Mouse (Mus musculus): Measurements from ENCODE around the gene Gm45062.

Gene Gm45062

GRCm38 (mm10) chr6:8416802-8417569, 157.7 kb downstream of the Gm45062 start:
- no peak for DNase-seq (ENCODE audit: low spot score)

- no peak for DNase-seq (ENCODE audit: low spot score)
Measured at GRCm38 (mm10) chr6:8419485-8420186, 160.4 kb downstream of the Gm45062 start.

- no peak for DNase-seq (ENCODE audit: low spot score)
Measured at GRCm38 (mm10) chr6:8420187-8420503, 160.9 kb downstream of the Gm45062 start.

DNA sequence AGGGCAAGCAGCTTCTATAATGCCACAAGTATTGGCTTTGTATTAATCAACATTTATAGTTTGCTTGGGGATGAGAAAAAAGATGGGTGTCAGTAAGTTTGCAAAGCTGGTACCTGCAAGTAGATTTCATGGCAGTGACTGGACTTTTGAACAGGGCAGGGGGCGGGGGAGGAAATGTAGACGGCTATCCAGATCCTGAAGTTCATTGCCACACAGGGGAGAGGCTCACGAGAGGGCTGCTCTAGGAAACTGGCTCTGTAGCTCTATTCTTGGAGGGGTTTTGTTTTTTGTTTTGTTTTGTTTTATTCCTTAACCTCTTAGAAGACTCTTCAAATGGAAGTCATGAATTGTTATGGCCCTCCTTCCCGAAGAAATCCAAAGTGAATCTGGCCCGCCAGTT, 162.2 kb downstream of the Gm45062 start:
- DNase-seq (ENCODE audit: low spot score) = no peak

DNA sequence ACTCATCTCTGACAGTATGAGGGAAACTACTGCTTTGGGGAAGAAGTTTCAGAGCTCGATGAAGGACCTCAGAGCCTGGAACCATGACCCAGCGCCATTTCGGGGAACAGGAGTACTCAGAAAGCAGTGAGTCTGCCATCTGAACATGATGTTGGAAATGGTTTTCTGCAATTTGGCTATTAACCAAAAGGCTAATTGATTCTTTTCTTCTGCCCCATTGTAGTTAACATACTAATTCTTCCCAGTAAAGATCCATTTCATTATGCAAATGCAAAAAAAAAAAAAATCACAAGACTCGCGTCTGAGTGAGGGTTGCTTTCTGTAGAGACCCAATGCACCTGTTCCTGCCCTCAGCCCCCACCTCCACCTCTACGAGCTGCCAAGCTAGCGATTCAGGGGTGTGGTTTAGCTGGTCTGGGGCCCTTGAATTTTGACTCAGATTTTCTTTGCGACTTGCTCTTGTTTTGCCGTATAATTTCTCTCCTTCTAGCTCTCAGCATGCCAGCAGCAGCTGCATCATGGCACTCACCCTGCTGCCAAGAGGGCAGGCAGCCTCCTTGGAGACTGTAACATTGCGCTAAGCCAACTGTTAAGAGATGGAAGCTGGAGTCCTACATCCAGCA, 162.8 kb downstream of the Gm45062 start:
- DNase-seq (ENCODE audit: low spot score) = peak; percentile 34

GRCm38 (mm10) chr6:8423142-8423541, 163.9 kb downstream of the Gm45062 start:
- no peak for DNase-seq (ENCODE audit: low spot score)

DNA sequence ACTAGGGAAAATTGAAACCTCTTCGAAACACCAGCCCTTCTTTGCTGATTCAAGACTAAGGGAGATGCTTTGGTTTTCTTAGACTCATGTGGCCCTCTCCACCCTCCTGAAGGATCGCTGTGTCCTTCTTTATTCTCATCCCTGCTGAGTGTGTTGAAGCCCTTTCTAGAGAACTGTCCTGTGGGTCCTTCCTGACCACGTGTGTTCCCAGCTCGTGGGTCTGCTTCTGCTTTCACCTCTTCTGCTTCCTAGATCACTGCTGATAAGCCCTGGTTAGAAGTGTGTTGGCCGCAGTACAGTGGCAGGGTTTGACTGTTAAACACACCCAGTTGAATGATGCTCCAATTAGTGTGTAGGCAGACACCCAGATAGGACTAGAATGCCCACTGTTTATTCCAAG, 168.4 kb downstream of the Gm45062 start:
- no peak for DNase-seq (ENCODE audit: low spot score)

DNA sequence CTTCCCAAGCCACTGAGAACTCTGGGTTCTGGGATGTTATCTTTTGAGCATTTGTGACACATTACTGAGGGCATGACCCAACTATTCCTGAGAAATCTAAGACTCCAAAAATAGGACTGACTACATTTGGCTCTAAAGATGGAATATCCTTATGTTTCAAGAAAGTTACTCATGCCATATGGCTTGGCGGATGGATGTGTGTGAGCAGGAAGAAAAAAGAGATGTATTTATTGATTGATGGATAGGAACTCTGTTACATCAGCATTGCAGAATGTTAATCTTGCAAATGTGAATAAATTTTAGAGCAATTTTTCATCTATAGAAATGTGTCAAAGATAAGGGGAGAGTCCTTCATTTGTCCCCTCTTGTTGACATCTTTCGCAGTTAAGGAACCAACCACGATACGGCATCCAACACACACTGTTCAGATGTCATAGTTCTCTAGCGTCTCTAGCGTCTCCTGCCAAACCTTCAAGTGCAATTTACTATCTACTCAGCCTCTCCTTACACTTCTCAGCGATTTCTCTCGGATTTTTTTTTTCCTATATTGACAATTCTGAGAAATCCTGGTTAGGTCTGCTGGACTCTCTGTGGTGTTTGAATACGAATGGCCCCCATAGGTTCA, 171.5 kb downstream of the Gm45062 start:
- DNase-seq (ENCODE audit: low spot score) = no peak

GRCm38 (mm10) chr6:8433179-8433578, 173.9 kb downstream of the Gm45062 start:
- DNase-seq (ENCODE audit: low spot score) = no peak

- DNase-seq (ENCODE audit: low spot score) = no peak
Measured at GRCm38 (mm10) chr6:8437937-8438336, 178.7 kb downstream of the Gm45062 start.

GRCm38 (mm10) chr6:8441814-8442213, 182.6 kb downstream of the Gm45062 start:
- no peak for DNase-seq (ENCODE audit: low spot score)

DNA sequence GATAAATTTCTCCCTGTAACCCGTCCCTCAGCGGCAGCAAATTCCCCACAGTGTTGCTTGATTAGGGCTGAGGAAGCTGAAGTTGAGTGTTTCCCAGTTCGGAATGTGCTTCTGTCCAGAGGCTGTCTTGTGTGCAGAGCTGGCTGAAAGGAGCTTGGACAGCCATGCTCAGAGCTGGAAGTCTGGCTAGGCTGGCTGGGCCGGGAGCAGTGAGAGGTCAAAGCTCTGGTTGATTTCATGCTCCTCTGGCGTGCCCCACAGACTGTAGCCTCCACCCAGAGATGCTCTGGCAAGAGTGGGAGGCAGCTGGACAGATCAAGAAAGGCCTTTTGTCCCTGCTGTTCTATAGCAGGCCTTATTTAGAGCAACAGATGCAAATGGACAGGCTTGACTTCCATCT, 187.5 kb downstream of the Gm45062 start:
- DNase-seq (ENCODE audit: low spot score) = peak; percentile 64

- no peak for DNase-seq (ENCODE audit: low spot score)
Measured at GRCm38 (mm10) chr6:8455599-8455998, 196.3 kb downstream of the Gm45062 start.

- no peak for DNase-seq (ENCODE audit: low spot score)
Measured at GRCm38 (mm10) chr6:8458596-8458995, 199.3 kb downstream of the Gm45062 start.

DNA sequence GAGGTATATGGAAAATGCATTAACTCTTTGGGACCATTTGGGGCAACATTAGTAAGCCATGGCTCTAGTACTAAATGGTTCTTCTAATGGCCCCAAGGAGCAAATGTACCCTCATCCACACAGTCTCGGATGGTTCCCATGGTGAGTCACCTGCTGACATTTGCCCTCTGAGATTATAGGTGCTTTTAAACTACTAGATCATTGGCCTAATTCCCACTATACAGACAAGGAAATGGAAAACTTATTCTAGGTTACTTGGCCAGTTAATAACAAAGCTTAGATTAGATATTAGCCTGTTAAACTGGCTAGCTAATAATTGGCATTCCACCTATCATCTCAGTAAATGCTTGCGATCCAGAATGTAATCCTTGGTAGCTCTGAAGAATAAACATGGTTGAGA, 203.2 kb downstream of the Gm45062 start:
- DNase-seq (ENCODE audit: low spot score) = no peak

GRCm38 (mm10) chr6:8465388-8465787, 206.1 kb downstream of the Gm45062 start:
- no peak for DNase-seq (ENCODE audit: low spot score)

GRCm38 (mm10) chr6:8465985-8466384, 206.7 kb downstream of the Gm45062 start:
- no peak for DNase-seq (ENCODE audit: low spot score)

- no peak for DNase-seq (ENCODE audit: low spot score)
Measured at GRCm38 (mm10) chr6:8467667-8468337, 208.6 kb downstream of the Gm45062 start.

GRCm38 (mm10) chr6:8469918-8470317, 210.7 kb downstream of the Gm45062 start:
- DNase-seq (ENCODE audit: low spot score) = no peak

GRCm38 (mm10) chr6:8472125-8472524, 212.9 kb downstream of the Gm45062 start:
- no peak for DNase-seq (ENCODE audit: low spot score)

DNA sequence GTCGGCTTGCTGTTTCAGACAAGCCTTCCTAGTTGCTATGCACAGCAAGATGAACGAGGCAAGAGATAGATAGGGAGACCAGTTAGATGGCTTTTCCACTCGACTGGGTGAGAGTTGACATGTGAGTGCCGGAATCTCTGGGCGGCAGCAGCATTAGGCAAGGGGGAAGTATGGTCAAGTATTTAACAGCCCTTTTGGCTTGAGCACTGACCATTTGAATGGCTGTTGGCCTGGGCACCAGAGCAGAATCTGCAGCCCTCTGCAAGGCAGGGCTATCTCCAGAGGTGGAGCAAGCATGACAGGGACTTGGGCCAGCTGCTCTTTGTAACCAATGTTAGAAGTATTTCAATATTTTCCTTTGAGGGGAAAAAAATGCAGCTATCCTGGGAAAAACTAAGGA, 213.7 kb downstream of the Gm45062 start:
- DNase-seq (ENCODE audit: low spot score) = no peak

DNA sequence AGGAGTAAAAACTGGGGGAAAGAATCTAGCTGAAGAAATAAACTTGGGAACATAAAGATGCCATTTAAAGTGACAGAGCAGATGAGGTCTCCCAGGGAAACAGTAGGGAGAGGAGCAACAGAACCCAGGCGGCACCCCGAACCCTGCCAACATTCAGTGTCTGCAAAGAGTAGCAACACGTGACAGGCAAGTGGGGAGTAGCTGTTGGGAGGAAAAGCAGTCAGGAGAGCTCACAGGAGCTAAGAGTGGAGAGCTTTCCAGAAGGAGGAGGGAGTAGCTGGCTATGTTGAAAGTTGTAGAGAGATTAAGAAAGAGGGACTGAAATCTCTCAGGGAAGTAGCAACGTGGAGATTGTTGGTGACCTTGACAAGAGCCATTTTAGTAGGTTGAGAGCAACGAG, 214.2 kb downstream of the Gm45062 start:
- DNase-seq (ENCODE audit: low spot score) = peak; percentile 21
